Mouse (Mus musculus) heart, embryonic 16.5 days (tissue): ENCODE results near the gene Glis3. TPM values are rescaled to one million over a fixed set of nuclear protein-coding genes. Genes with fewer than 3 reads are reported as not detected.

Source experiments
- ATAC-seq: fragments of 200-750 bp; cut with Nextera tagmentation; replicated peaks from 2 replicates; pipeline ENCODE4 v1.8.0; 2017; ENCODE audit warnings: moderate number of reproducible peaks; ENCODE audit not compliant: insufficient read depth, low FRiP score; ENCODE audit errors: extremely low read depth
- H3K27ac ChIP-seq: fragments of 300-500 bp; sonication (generic); 2 replicates; pipeline ENCODE4 v1.5.1; 2014; ENCODE audit warnings: mild to moderate bottlenecking, low read length, control low read depth, moderate library complexity
- H3K27me3 ChIP-seq: fragments of 300-500 bp; sonication (generic); 2 replicates; pipeline ENCODE4 v1.6.1; 2014; ENCODE audit warnings: low read length, mixed read lengths; ENCODE audit not compliant: control insufficient read depth, insufficient read depth
- H3K36me3 ChIP-seq: fragments of 300-500 bp; sonication (generic); 2 replicates; pipeline ENCODE4 v1.6.1; 2014; ENCODE audit not compliant: control insufficient read depth, insufficient read depth
- H3K4me1 ChIP-seq: fragments of 300-500 bp; sonication (generic); 2 replicates; pipeline ENCODE4 v1.6.1; 2014; ENCODE audit warnings: low read length, mixed read lengths; ENCODE audit not compliant: control insufficient read depth, insufficient read depth
- H3K4me2 ChIP-seq: fragments of 300-500 bp; sonication (generic); 2 replicates; pipeline ENCODE4 v1.6.1; 2014; ENCODE audit warnings: low read depth, mild to moderate bottlenecking, control low read depth, low read length
- H3K4me3 ChIP-seq: fragments of 300-500 bp; sonication (generic); 2 replicates; pipeline ENCODE4 v1.5.1; 2014; ENCODE audit warnings: mild to moderate bottlenecking, control low read depth, low read length
- H3K9ac ChIP-seq: fragments of 300-500 bp; sonication (generic); 2 replicates; pipeline ENCODE4 v1.6.1; 2014; ENCODE audit warnings: low read length, control low read depth
- H3K9me3 ChIP-seq: fragments of 300-500 bp; sonication (generic); replicated peaks from 2 replicates; pipeline ENCODE4 v1.6.1; 2016; ENCODE audit warnings: low read length; ENCODE audit not compliant: control insufficient read depth
- WGBS: fragments of 180-500 bp; shearing (Covaris S2); extraction: QIAGEN DNeasy Blood & Tissue Kit; methylation state at CpG from one replicate; pipeline ENCODE4 v1.1.7; 2014; 5-methylcytosine and 5-hydroxymethylcytosine counted together
- polyA plus RNA-seq: library from polyadenylated mRNA; unstranded; fragments of >200 nt; fragmentation: Nextera tagmentation; extraction: Ambion mirVana; gene quantifications from 2 replicates; pipeline ENCODE4 v1.2.1, GENCODE M21; 2015

Glis3 gene
- polyA plus RNA-seq, 1 experiment from 2014 or later: 1.3 TPM

DNA sequence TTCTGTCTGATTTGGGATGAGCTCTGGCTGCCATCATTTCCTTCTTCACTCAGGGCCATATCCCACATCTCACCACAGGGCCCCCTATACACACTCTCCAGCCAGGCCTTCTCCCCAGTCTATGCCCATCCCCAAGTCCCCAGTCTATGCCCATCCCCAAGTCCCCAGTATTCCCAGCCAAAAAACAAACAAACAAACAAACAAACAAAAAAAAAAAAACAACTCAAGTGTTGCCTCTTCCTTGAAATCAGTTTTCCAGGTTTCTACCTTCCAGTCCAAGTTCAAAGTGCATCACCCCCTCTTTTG, 118.2 kb downstream of the Glis3 start:
- no peak overlapping the region for H3K4me3 ChIP-seq
- H3K9ac ChIP-seq: no peak overlapping the region
- no peaks in the 10 kb centered on the region for H3K27me3 ChIP-seq
- no peak overlapping the region for H3K27ac ChIP-seq
- H3K36me3 ChIP-seq: no peaks in the 10 kb centered on the region
- no peak overlapping the region for H3K4me2 ChIP-seq
- ATAC-seq: no peak
- no peaks in the 10 kb centered on the region for H3K9me3 ChIP-seq
- H3K4me1 ChIP-seq: no peaks in the 10 kb centered on the region

DNA sequence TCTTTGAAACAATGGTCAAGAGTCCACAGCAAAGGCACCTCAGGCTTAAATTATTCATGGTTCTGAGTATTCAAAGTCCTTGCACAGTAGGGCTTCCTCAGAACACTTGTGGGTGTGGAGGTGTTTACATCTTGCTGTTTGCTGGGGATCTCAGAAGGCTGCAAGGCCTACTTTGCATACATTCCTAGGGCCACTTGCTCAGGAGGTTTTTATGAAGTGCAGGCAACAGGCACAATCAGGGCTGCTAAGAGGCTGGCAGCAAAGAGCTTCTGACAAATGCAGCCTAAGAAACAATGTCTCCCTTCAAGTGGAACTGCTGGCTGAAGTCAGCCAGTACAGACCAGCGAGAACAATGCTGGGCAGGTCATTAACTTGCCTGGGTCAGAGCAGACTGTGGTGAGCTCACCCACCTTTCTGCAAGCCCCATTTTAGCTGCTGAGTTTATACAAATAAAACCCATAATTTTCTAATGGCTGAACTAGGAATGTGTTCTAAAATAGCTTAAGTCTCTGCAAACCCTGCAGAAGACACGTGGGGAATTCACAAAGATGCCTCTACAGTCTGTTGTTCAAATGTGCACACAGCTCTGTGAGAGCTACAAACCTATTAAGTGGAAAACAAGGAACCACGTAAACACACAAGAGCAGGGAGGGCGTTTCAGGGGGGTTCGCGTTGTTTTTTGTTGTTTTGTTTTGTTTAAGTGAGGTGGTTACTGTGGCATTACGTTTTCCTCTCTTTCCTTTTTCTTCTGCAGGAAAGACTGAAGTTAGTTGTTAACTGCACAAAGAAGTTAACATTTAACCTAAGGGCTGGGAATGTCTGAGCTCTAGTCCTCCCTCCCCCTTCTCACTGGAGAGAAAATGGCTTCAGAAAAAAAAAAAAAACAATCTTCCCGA, 118.8 kb downstream of the Glis3 start:
- H3K27ac ChIP-seq: no peak overlapping the region
- no peak overlapping the region for H3K4me2 ChIP-seq
- no peaks in the 10 kb centered on the region for H3K9me3 ChIP-seq
- no peaks in the 10 kb centered on the region for H3K27me3 ChIP-seq
- no peak overlapping the region for H3K4me3 ChIP-seq
- no peaks in the 10 kb centered on the region for H3K4me1 ChIP-seq
- no peaks in the 10 kb centered on the region for H3K36me3 ChIP-seq
- no peak overlapping the region for H3K9ac ChIP-seq
- WGBS: 50% methylated on average over 8 of the region's 8 CpGs
- ATAC-seq: no peak

DNA sequence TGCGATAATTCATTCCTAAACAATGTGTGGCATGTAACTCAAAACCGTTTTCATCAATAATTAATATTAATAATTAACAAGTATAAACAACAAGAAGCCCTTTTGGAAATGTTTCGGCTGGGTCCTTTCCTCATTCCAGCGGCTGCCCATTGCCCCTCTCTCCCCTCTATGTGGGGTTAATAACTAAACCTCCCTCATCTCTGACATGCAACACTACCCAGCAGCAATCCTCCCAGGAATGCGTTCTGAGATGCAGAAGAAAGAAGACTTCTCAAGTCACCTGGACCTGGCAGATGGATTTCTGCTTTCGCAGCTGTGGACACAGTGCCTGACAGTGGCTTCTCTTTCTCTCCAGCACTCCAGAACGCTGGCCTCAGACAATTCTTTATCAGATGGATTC, 120.0 kb downstream of the Glis3 start:
- H3K27me3 ChIP-seq: no peaks in the 10 kb centered on the region
- WGBS: 63% methylated on average over 7 of the region's 7 CpGs

DNA sequence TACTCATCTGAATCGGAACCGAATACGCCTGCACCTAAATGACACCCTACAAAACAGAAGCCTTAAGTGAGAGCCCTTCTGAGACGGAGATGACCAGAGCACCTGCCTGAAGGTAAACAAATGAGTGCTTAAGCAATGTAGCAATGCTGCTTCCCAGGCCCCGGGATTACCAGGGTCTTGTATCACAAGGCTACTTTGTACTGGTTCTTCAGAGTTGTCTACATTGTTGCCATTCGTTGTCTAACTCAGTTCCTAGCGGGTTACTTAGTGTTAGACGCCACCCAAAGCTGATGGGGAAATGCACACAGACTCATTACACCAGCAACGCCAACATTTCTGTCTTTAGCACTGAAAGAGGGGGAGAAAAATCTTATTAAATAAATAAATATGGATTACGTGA, 120.5 kb downstream of the Glis3 start:
- ATAC-seq: no peak
- Histone ChIP-seq H3K4me2 (no peak overlapping the region), H3K27me3 (no peaks in the 10 kb centered on the region), H3K36me3 (no peaks in the 10 kb centered on the region), H3K4me3 (no peak overlapping the region), H3K9ac (no peak overlapping the region), H3K27ac (no peak overlapping the region), H3K4me1 (no peaks in the 10 kb centered on the region), H3K9me3 (no peaks in the 10 kb centered on the region)
- WGBS: 73% methylated on average over 10 of the region's 10 CpGs

More for the DNA sequence above, 120.0 kb downstream of the Glis3 start:
- no peak for ATAC-seq
- Histone ChIP-seq H3K36me3 (no peaks in the 10 kb centered on the region), H3K4me1 (no peaks in the 10 kb centered on the region), H3K9ac (no peak overlapping the region), H3K4me2 (no peak overlapping the region), H3K9me3 (no peaks in the 10 kb centered on the region), H3K4me3 (no peak overlapping the region), H3K27ac (no peak overlapping the region)

DNA sequence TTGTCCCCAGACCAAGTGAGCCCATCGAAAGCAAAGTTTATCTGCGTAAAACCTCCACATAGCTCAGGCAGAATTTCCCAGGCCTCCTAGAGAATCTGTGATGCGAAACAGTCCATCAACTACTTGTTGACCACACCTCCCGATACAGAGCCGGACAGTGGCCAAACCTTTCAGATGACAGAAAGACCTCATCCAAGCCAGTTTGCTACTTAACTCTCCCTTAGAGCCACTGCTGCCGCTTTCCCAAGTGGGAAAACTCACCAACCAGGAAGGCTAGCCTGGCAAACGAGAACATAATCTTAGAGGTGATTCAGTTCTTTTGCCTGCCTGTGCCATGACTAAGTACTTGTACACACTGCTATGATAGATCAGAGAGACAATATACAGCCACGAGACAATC, 121.2 kb downstream of the Glis3 start:
- H3K4me2 ChIP-seq: no peak overlapping the region
- no peaks in the 10 kb centered on the region for H3K27me3 ChIP-seq
- no peak overlapping the region for H3K9ac ChIP-seq
- H3K27ac ChIP-seq: no peak overlapping the region
- H3K4me1 ChIP-seq: no peaks in the 10 kb centered on the region
- H3K9me3 ChIP-seq: no peaks in the 10 kb centered on the region
- WGBS: 51% methylated on average over 8 of the region's 8 CpGs
- H3K4me3 ChIP-seq: no peak overlapping the region
- ATAC-seq: no peak
- no peaks in the 10 kb centered on the region for H3K36me3 ChIP-seq

DNA sequence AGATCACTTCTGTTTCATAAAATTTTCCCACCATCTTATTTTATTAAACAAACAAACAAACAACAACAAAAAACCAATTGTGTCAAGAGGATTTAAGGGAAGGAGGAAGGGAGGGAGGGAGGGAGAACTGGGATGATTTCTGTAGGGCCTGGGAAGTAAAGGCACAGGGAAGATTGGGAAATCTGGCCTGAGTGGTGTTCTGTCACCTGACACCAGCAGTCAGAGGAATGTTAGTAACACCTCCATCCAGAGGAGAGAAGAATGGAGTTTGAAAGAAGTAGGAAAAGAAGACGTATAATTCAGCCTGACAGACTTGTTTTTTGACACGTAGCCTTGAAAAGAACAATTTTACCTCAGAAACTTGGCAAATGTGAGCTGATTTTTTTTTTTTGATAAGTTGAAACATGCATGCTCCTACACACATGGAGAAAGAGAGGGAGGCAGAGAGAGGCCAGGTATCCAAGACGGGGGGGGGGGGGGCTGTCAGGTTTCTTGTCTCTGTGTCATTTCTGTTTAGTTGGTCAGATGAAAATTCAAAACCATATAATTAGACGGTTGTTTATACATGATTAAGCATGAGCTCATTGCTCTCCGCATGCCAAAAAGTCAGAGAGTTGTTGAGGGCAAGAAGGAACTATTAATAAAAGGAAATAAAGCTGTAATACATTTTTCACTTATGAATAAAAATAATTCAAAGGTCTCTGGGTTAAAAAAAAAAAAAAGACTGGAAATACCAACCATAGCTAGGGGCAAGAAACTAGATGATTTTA, 122.1 kb downstream of the Glis3 start:
- Histone ChIP-seq H3K9me3 (no peaks in the 10 kb centered on the region), H3K4me3 (no peak overlapping the region), H3K27me3 (no peaks in the 10 kb centered on the region), H3K4me1 (no peaks in the 10 kb centered on the region), H3K9ac (no peak overlapping the region), H3K36me3 (no peaks in the 10 kb centered on the region), H3K27ac (no peak overlapping the region), H3K4me2 (no peak overlapping the region)
- 43% methylated on average over 5 of the region's 5 CpGs for WGBS
- no peak for ATAC-seq

DNA sequence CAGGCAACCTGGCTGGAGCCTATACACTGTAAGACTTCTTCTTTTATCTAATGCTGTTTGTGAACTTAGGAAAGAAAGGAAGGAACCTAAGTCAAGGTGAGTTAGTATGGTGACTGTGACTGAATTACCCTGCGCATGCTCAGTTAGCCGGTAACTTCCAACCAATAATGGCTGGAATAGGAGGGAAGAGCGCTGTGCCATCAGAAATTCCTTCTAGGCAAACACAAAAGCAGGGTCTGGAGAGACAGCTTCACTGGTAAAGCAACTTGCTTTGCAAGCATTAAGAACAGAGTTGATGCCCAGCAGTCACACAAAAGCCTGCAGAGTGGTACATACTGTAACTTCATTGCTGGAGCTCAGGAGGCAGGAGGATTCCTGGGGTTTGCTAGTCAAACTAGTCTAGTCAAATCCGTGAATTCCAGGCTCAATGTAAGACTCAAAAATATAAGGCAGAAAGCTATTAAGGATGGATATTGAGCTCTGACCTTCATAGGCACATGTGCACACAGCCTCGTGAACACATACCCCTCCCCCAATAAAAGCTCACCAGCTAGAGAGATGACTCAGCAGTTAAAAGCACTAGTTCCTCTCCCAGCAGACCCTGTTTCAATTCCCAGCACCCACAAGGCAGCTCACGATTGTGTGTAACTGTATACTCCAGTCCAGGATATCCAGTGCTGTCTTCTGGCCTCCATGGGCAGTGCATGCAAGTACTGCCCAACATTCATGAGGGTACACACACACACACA, 124.5 kb downstream of the Glis3 start:
- Histone ChIP-seq H3K4me3 (no peak overlapping the region), H3K9me3 (no peaks in the 10 kb centered on the region), H3K9ac (no peak overlapping the region), H3K27me3 (no peaks in the 10 kb centered on the region), H3K36me3 (no peaks in the 10 kb centered on the region), H3K27ac (no peak overlapping the region), H3K4me1 (no peaks in the 10 kb centered on the region), H3K4me2 (no peak overlapping the region)
- WGBS: 79% methylated on average over 6 of the region's 6 CpGs
- ATAC-seq: no peak

DNA sequence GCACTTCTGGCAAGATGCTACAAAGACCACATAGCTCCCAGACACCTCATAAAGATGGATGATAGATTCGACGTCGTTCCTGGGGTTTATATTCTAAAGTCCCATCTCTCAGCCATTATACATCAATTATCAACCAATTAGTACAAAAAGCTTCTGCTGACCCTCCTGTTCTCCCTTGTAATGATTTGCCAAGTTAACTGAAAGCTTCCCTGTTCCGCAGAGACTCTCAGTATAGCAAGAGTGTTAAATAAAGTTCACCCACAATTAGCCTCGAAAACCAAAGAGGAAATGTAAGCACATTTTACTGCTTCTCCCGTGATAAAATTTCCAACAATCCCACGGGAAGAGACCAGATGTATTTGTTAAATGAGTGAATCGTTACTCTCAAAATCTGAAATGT, 129.3 kb downstream of the Glis3 start:
- Histone ChIP-seq H3K27me3 (no peaks in the 10 kb centered on the region), H3K36me3 (no peaks in the 10 kb centered on the region), H3K4me2 (no peak overlapping the region), H3K9ac (no peak overlapping the region), H3K9me3 (no peaks in the 10 kb centered on the region), H3K4me1 (no peaks in the 10 kb centered on the region; the same call in 1 of the 2 replicates), H3K4me3 (no peak overlapping the region), H3K27ac (no peak overlapping the region)
- WGBS: 58% methylated on average over 8 of the region's 8 CpGs
- ATAC-seq: no peak

DNA sequence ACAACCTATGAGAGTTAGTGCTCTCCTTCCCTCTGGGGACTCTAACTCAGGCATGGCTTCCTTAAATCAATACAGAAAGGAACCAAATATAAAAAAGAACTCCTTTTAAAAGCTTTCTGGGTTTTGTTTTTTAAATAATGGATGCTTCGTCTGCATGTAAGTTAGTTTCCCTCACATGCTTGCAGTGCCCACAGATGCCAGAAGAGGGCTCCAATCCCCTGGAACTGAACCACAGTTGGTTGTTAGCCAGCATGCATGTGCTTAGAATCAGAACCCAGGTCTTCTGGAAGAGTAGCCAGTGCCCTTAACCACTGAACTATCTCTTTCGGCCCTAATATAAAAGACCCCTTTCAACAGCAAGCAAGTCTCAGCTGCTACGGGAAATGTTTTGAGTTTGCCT, 132.9 kb downstream of the Glis3 start:
- no peaks in the 10 kb centered on the region for H3K9me3 ChIP-seq
- no peaks in the 10 kb centered on the region for H3K27me3 ChIP-seq
- H3K9ac ChIP-seq: no peak overlapping the region
- no peak overlapping the region for H3K4me3 ChIP-seq
- H3K4me1 ChIP-seq: no peaks in the 10 kb centered on the region; the same call in 1 of the 2 replicates
- no peak overlapping the region for H3K27ac ChIP-seq
- WGBS: 92% methylated on average over 3 of the region's 3 CpGs
- ATAC-seq: no peak
- no peak overlapping the region for H3K4me2 ChIP-seq
- no peaks in the 10 kb centered on the region for H3K36me3 ChIP-seq
